Mouse (Mus musculus): ENCODE results near the gene Ulk4.

Ulk4 gene

GRCm38 (mm10) chr9:121299976-121300570, 23.1 kb upstream of the Ulk4 start:
- DNase-seq = peak; percentile 56 to 68

- peak in 1 of 2 experiments; percentile 26 for DNase-seq
Measured at GRCm38 (mm10) chr9:121299223-121299755, 22.3 kb upstream of the Ulk4 start.

GRCm38 (mm10) chr9:121298411-121299091, 21.6 kb upstream of the Ulk4 start:
- peak; percentile 48 to 55 for DNase-seq

GRCm38 (mm10) chr9:121298065-121298398, 21.0 kb upstream of the Ulk4 start:
- DNase-seq = no peak

GRCm38 (mm10) chr9:121297171-121298064, 20.4 kb upstream of the Ulk4 start, which contains the start of gene Trak1:
Gene Trak1, plus strand, starts transcription at chr9:121297502.
- peak; percentile 85 to 88 for DNase-seq

GRCm38 (mm10) chr9:121295221-121295620, 18.2 kb upstream of the Ulk4 start:
- no peak for DNase-seq

GRCm38 (mm10) chr9:121293187-121293586, 16.2 kb upstream of the Ulk4 start:
- DNase-seq = no peak

GRCm38 (mm10) chr9:121291275-121291674, 14.3 kb upstream of the Ulk4 start:
- DNase-seq = no peak

GRCm38 (mm10) chr9:121286325-121286901, 9.4 kb upstream of the Ulk4 start:
- DNase-seq = no peak

- peak; percentile 53 to 61 for DNase-seq
Measured at GRCm38 (mm10) chr9:121285341-121286324, 8.6 kb upstream of the Ulk4 start.

- DNase-seq = peak; percentile 31 to 47
Measured at GRCm38 (mm10) chr9:121284422-121284821, 7.4 kb upstream of the Ulk4 start.

- DNase-seq = no peak
Measured at GRCm38 (mm10) chr9:121283620-121284185, 6.7 kb upstream of the Ulk4 start.

- DNase-seq = no peak
Measured at GRCm38 (mm10) chr9:121281891-121282290, 4.9 kb upstream of the Ulk4 start.

- DNase-seq = no peak
Measured at GRCm38 (mm10) chr9:121279216-121279615, 2.2 kb upstream of the Ulk4 start.

- no peak for DNase-seq
Measured at GRCm38 (mm10) chr9:121276745-121277117, 266 bp downstream of the Ulk4 start.

GRCm38 (mm10) chr9:121271561-121271960, 5.4 kb downstream of the Ulk4 start:
- DNase-seq = no peak

GRCm38 (mm10) chr9:121271149-121271548, 5.8 kb downstream of the Ulk4 start:
- DNase-seq = no peak

- no peak for DNase-seq
Measured at GRCm38 (mm10) chr9:121265307-121265706, 11.7 kb downstream of the Ulk4 start.

GRCm38 (mm10) chr9:121257106-121257505, 19.9 kb downstream of the Ulk4 start:
- no peak for DNase-seq

GRCm38 (mm10) chr9:121254761-121255160, 22.2 kb downstream of the Ulk4 start:
- no peak for DNase-seq

GRCm38 (mm10) chr9:121253983-121254382, 23.0 kb downstream of the Ulk4 start:
- DNase-seq = no peak
